Mouse (Mus musculus) CH12.LX (cell line): ENCODE results near the gene Tle3. TPM values are rescaled to one million over a fixed set of nuclear protein-coding genes. Genes with fewer than 3 reads are reported as not detected.

Experiments used
- DNase-seq: peaks from one replicate; pipeline ENCODE4 v3.0.0-alpha.2; 2013; ENCODE audit errors: extremely low read depth
- H3K27ac ChIP-seq: 2 replicates; pipeline ENCODE4 v1.5.1; 2012; ENCODE audit warnings: low read depth, mild to moderate bottlenecking, control low read depth, moderate library complexity; ENCODE audit not compliant: insufficient read depth
- H3K27me3 ChIP-seq: replicated peaks from 2 replicates; pipeline ENCODE3; 2012; ENCODE audit warnings: inconsistent platforms
- H3K36me3 ChIP-seq, 2 experiments: replicated peaks in 1 of 2; 2 replicates each; pipeline versions ENCODE3 to v1.6.1; 2012; ENCODE audit warnings: inconsistent platforms in 1 of 2, low read length in 1 of 2, mild to moderate bottlenecking in 1 of 2, mixed read lengths in 1 of 2, moderate library complexity in 1 of 2; ENCODE audit not compliant: control insufficient read depth in 1 of 2, insufficient read depth in 1 of 2
- H3K4me1 ChIP-seq, 2 experiments: 2 replicates each; pipeline ENCODE4 v1.6.1; 2012; ENCODE audit warnings: inconsistent platforms in 1 of 2, moderate library complexity in 1 of 2; ENCODE audit not compliant: insufficient read depth in 2 of 2, control insufficient read depth in 1 of 2
- H3K4me2 ChIP-seq: 2 replicates; pipeline ENCODE4 v1.6.1; 2012; ENCODE audit warnings: low read depth, mild to moderate bottlenecking, control low read depth; ENCODE audit not compliant: poor library complexity, insufficient read depth, severe bottlenecking
- H3K4me3 ChIP-seq, 3 experiments: fragments of 150-350 bp in 1 of 3; sonication (generic) in 1 of 3; replicated peaks in 1 of 3; 2 replicates each; pipeline versions ENCODE3 to v1.5.1; 2011 to 2012; ENCODE audit warnings: low read depth in 2 of 3, low read length in 2 of 3, mild to moderate bottlenecking in 2 of 3, moderate library complexity in 2 of 3, control low read depth in 1 of 3, improper control_type of control experiment in 1 of 3, inconsistent platforms in 1 of 3, mixed read lengths in 1 of 3; ENCODE audit not compliant: poor library complexity in 1 of 3
- H3K79me2 ChIP-seq: replicated peaks from 2 replicates; pipeline ENCODE4 v1.6.1; 2012; ENCODE audit warnings: mild to moderate bottlenecking, moderate library complexity; ENCODE audit not compliant: control insufficient read depth, poor library complexity, insufficient read depth, severe bottlenecking; ENCODE audit errors: extremely low read depth
- H3K9ac ChIP-seq: 2 replicates; pipeline ENCODE4 v1.6.1; 2012; ENCODE audit warnings: low read depth, mild to moderate bottlenecking, control low read depth, moderate library complexity; ENCODE audit not compliant: insufficient read depth
- H3K9me3 ChIP-seq: replicated peaks from 2 replicates; pipeline ENCODE3; 2012; ENCODE audit warnings: low read length, inconsistent platforms, mixed read lengths
- CHD1 ChIP-seq: IDR thresholded peaks from 2 replicates; pipeline ENCODE4 v1.6.1; 2012; ENCODE audit warnings: low read depth, low read length, improper control_type of control experiment, inconsistent platforms
- ELF1 ChIP-seq: IDR thresholded peaks from 2 replicates; pipeline ENCODE4 v1.6.1; 2014; ENCODE audit warnings: low read depth, mild to moderate bottlenecking, inconsistent platforms, low read length, improper control_type of control experiment
- EP300 ChIP-seq: IDR thresholded peaks from 2 replicates; pipeline ENCODE4 v1.6.1; 2011; ENCODE audit warnings: low read length, improper control_type of control experiment
- HCFC1 ChIP-seq: IDR thresholded peaks from 2 replicates; pipeline ENCODE4 v1.6.1; 2012; ENCODE audit warnings: low read depth, mild to moderate bottlenecking, inconsistent platforms, low read length, improper control_type of control experiment
- IRF4 ChIP-seq: IDR thresholded peaks from 2 replicates; pipeline ENCODE4 v1.6.1; 2014; ENCODE audit warnings: low read depth, mild to moderate bottlenecking, inconsistent platforms, low read length, improper control_type of control experiment
- JUND ChIP-seq: conservative IDR thresholded peaks from 2 replicates; pipeline ENCODE4 v1.6.1; 2011; ENCODE audit warnings: low read depth, low read length, improper control_type of control experiment
- KAT2A ChIP-seq: IDR thresholded peaks from 2 replicates; pipeline ENCODE4 v1.6.1; 2012; ENCODE audit warnings: low read length, improper control_type of control experiment, inconsistent platforms; ENCODE audit not compliant: insufficient replicate concordance
- MAX ChIP-seq: IDR thresholded peaks from 2 replicates; pipeline ENCODE4 v1.6.1; 2011; ENCODE audit warnings: low read length, improper control_type of control experiment
- MAZ ChIP-seq: IDR thresholded peaks from 2 replicates; pipeline ENCODE4 v1.6.1; 2012; ENCODE audit warnings: low read depth, mild to moderate bottlenecking, inconsistent platforms, low read length, improper control_type of control experiment, moderate library complexity
- MEF2A ChIP-seq: IDR thresholded peaks from 2 replicates; pipeline ENCODE4 v1.6.1; 2014; ENCODE audit warnings: low read depth, mild to moderate bottlenecking, inconsistent platforms, low read length, improper control_type of control experiment, borderline replicate concordance
- MXI1 ChIP-seq: IDR thresholded peaks from 2 replicates; pipeline ENCODE4 v1.6.1; 2011; ENCODE audit warnings: mild to moderate bottlenecking, low read depth, low read length, improper control_type of control experiment
- MYC ChIP-seq: IDR thresholded peaks from 2 replicates; pipeline ENCODE4 v1.6.1; 2011; ENCODE audit warnings: low read depth, mild to moderate bottlenecking, improper control_type of control experiment, low read length
- NELFE ChIP-seq: IDR thresholded peaks from 2 replicates; pipeline ENCODE4 v1.6.1; 2011; ENCODE audit warnings: low read depth, low read length, improper control_type of control experiment
- PAX5 ChIP-seq: IDR thresholded peaks from 2 replicates; pipeline ENCODE4 v1.6.1; 2012; ENCODE audit warnings: low read length, inconsistent platforms, mixed read lengths
- POLR2A ChIP-seq: IDR thresholded peaks from 2 replicates; pipeline ENCODE4 v1.6.1; 2011; ENCODE audit warnings: low read depth, mild to moderate bottlenecking, improper control_type of control experiment, low read length
- POLR2AphosphoS2 ChIP-seq: IDR thresholded peaks from 2 replicates; pipeline ENCODE4 v1.6.1; 2011; ENCODE audit warnings: low read depth, low read length, improper control_type of control experiment
- RCOR1 ChIP-seq: conservative IDR thresholded peaks from 2 replicates; pipeline ENCODE4 v1.6.1; 2012; ENCODE audit warnings: low read depth, mild to moderate bottlenecking, inconsistent platforms, low read length, improper control_type of control experiment
- SIN3A ChIP-seq: IDR thresholded peaks from 2 replicates; pipeline ENCODE4 v1.6.1; 2012; ENCODE audit warnings: low read length, improper control_type of control experiment, inconsistent platforms
- TCF12 ChIP-seq: IDR thresholded peaks from 2 replicates; pipeline ENCODE4 v1.6.1; 2014; ENCODE audit warnings: low read depth, mild to moderate bottlenecking, inconsistent platforms, low read length, improper control_type of control experiment
- USF1 ChIP-seq: IDR thresholded peaks from 2 replicates; pipeline ENCODE4 v1.6.1; 2014; ENCODE audit warnings: low read depth, mild to moderate bottlenecking, inconsistent platforms, low read length, improper control_type of control experiment
- ZC3H11A ChIP-seq: IDR thresholded peaks from 2 replicates; pipeline ENCODE4 v1.6.1; 2012; ENCODE audit warnings: low read depth, mild to moderate bottlenecking, inconsistent platforms, low read length, improper control_type of control experiment
- ZKSCAN1 ChIP-seq: IDR thresholded peaks from 2 replicates; pipeline ENCODE4 v1.6.1; 2012; ENCODE audit warnings: low read depth, inconsistent platforms, low read length, improper control_type of control experiment, borderline replicate concordance
- ZNF384 ChIP-seq: IDR thresholded peaks from 2 replicates; pipeline ENCODE4 v1.6.1; 2012; ENCODE audit warnings: low read depth, low read length, improper control_type of control experiment, inconsistent platforms
- dilution Hi-C: fragments of 300-500 bp; cut with MboI; formaldehyde crosslinking; loops from 2 replicates; pipeline ENCODE4 v1.14.3; 2020; ENCODE audit warnings: low sequenced_read_pairs; ENCODE audit not compliant: extremely low pct_unique_long_range_greater_than_20kb, extremely low pct_ligation_motif_present
- in situ Hi-C: fragments of 300-500 bp; cut with MboI; formaldehyde crosslinking; loops from 3 replicates; pipeline ENCODE4 v1.14.3; 2019; ENCODE audit warnings: low sequenced_read_pairs, low pct_ligation_motif_present, low pct_unique_long_range_greater_than_20kb, mixed read lengths
- polyA plus RNA-seq: library from polyadenylated mRNA; unstranded; fragments of >175 nt; gene quantifications from 2 replicates; pipeline ENCODE4 v1.2.1, GENCODE M21; 2012; ENCODE audit warnings: low read depth; ENCODE audit not compliant: insufficient read length
- total RNA-seq, 2 experiments: library from RNA; depleted of rRNA; stranded (reverse); fragments of 300-350 nt in 1 of 2; fragments of >200 nt in 1 of 2; gene quantifications; 2 replicates each; pipeline ENCODE4 v1.2.3; 2012 to 2014

Gene Tle3
- total and polyA plus RNA-seq, 3 experiments, result 8.1 to 29.1 (median 22.8) TPM

GRCm38 (mm10) chr9:61326922-61327321, 45.2 kb upstream of the Tle3 start:
- Histone ChIP-seq H3K27me3 (no peaks in the 10 kb centered on the region), H3K4me3 (no peak overlapping the region), H3K4me1 (peaks cover 12 to 37% of the 10 kb centered on the region in 2 experiments), H3K36me3 (no peaks in the 10 kb centered on the region), H3K9me3 (no peaks in the 10 kb centered on the region), H3K27ac (no peak overlapping the region), H3K4me2 (no peak overlapping the region), H3K79me2 (no peaks in the 10 kb centered on the region), H3K9ac (no peak overlapping the region)
- no peak for DNase-seq
- dilution Hi-C loops, result no loop called here
- TF ChIP-seq RCOR1 (no peak), MAZ (no peak), JUND (no peak), POLR2AphosphoS2 (no peak), KAT2A (no peak), SIN3A (no peak), MXI1 (no peak), ZNF384 (no peak), PAX5 (no peak), IRF4 (no peak), ELF1 (no peak)
- in situ Hi-C loops, result no loop called here

GRCm38 (mm10) chr9:61328173-61328572, 44.0 kb upstream of the Tle3 start:
- Histone ChIP-seq H3K36me3 (no peaks in the 10 kb centered on the region), H3K9ac (no peak overlapping the region), H3K79me2 (no peaks in the 10 kb centered on the region), H3K4me3 (no peak overlapping the region)
- no peak for DNase-seq
- in situ Hi-C loops, result no loop called here
- dilution Hi-C loops, result no loop called here
- TF ChIP-seq PAX5, result no peak
- no peak for TF ChIP-seq USF1
- no peak for TF ChIP-seq CHD1
- TF ChIP-seq MAX, result no peak
- TF ChIP-seq MYC, result no peak
- no peak for TF ChIP-seq JUND
- TF ChIP-seq KAT2A, result no peak
- TF ChIP-seq SIN3A, result no peak
- no peak for TF ChIP-seq ZKSCAN1
- TF ChIP-seq ZC3H11A, result no peak
- no peak for TF ChIP-seq IRF4
- TF ChIP-seq MEF2A, result no peak
- no peak for TF ChIP-seq NELFE
- no peak for TF ChIP-seq TCF12
- TF ChIP-seq HCFC1, result no peak
- no peak for TF ChIP-seq EP300
- TF ChIP-seq RCOR1, result no peak
- TF ChIP-seq POLR2A, result no peak
- TF ChIP-seq, all 38 proteins: peak for 0
- peaks cover 18 to 44% of the 10 kb centered on the region in 2 experiments for H3K4me1 ChIP-seq
- H3K27me3 ChIP-seq, result no peaks in the 10 kb centered on the region
- H3K4me2 ChIP-seq, result no peak overlapping the region
- no peak overlapping the region for H3K27ac ChIP-seq
- no peaks in the 10 kb centered on the region for H3K9me3 ChIP-seq
